Mouse (Mus musculus) liver, adult 2 months (tissue): Measurements from ENCODE around the gene Atp6v0a4. TPM values are rescaled to one million over a fixed set of nuclear protein-coding genes. Genes with fewer than 3 reads are reported as not detected.

Source experiments
- DNase-seq: peaks from one replicate; pipeline ENCODE4 v3.0.0-alpha.2; 2011; ENCODE audit warnings: low read depth, low spot score; ENCODE audit errors: extremely low read depth
- H3K27ac ChIP-seq: fragments of 200-500 bp; replicated peaks from 2 replicates; pipeline ENCODE4 v1.5.1; 2012; ENCODE audit warnings: low read depth, mild to moderate bottlenecking, control low read depth, inconsistent platforms, low read length; ENCODE audit not compliant: insufficient read depth
- H3K27me3 ChIP-seq: fragments of 200-500 bp; 2 replicates; pipeline ENCODE4 v1.6.1; 2012; ENCODE audit warnings: mild to moderate bottlenecking, moderate library complexity, low read length, inconsistent platforms; ENCODE audit not compliant: control insufficient read depth, insufficient read depth
- H3K36me3 ChIP-seq: fragments of 200-500 bp; 2 replicates; pipeline ENCODE4 v1.6.1; 2012; ENCODE audit warnings: low read length, inconsistent platforms; ENCODE audit not compliant: control insufficient read depth, insufficient read depth
- H3K4me1 ChIP-seq: fragments of 200-500 bp; 2 replicates; pipeline ENCODE4 v1.6.1; 2011; ENCODE audit warnings: low read length; ENCODE audit not compliant: control insufficient read depth, insufficient read depth
- H3K4me3 ChIP-seq: fragments of 200-500 bp; 2 replicates; pipeline ENCODE4 v1.5.1; 2011; ENCODE audit warnings: low read depth, mild to moderate bottlenecking, control low read depth, low read length, moderate library complexity; ENCODE audit not compliant: insufficient read depth
- H3K79me2 ChIP-seq: fragments of 200-500 bp; 2 replicates; pipeline ENCODE4 v1.6.1; 2012; ENCODE audit warnings: inconsistent platforms, mild to moderate bottlenecking, low read length, moderate library complexity; ENCODE audit not compliant: control insufficient read depth, insufficient read depth
- H3K9ac ChIP-seq: fragments of 200-500 bp; 2 replicates; pipeline ENCODE4 v1.6.1; 2012; ENCODE audit warnings: low read depth, mild to moderate bottlenecking, control low read depth, inconsistent platforms, low read length
- CTCF ChIP-seq: fragments of 200-500 bp; IDR thresholded peaks from 2 replicates; pipeline ENCODE4 v1.5.1; 2011; ENCODE audit warnings: low read depth, low read length, control low read depth
- POLR2A ChIP-seq: fragments of 200-500 bp; IDR thresholded peaks from 2 replicates; pipeline ENCODE4 v1.6.1; 2011; ENCODE audit warnings: low read length, control low read depth; ENCODE audit not compliant: insufficient read depth; ENCODE audit errors: extremely low read depth
- whole genome bisulfite sequencing: fragments of 180-500 bp; shearing (Covaris S2); methylation state at CpG from one replicate; pipeline ENCODE4 v1.1.7; 2018; 5-methylcytosine and 5-hydroxymethylcytosine counted together
- polyA plus RNA-seq: library from polyadenylated mRNA; depleted of rRNA; stranded (reverse); fragments of >200 nt; gene quantifications from 2 replicates; pipeline ENCODE4 v1.2.3, GENCODE M21; 2012
- total RNA-seq: library from RNA; depleted of rRNA; stranded (reverse); fragments of >200 nt; gene quantifications from 2 replicates; pipeline ENCODE4 v1.2.3, GENCODE M21; 2014

Atp6v0a4 gene
- total and polyA plus RNA-seq, 2 experiments, result 0.28 to 0.44 TPM

DNA sequence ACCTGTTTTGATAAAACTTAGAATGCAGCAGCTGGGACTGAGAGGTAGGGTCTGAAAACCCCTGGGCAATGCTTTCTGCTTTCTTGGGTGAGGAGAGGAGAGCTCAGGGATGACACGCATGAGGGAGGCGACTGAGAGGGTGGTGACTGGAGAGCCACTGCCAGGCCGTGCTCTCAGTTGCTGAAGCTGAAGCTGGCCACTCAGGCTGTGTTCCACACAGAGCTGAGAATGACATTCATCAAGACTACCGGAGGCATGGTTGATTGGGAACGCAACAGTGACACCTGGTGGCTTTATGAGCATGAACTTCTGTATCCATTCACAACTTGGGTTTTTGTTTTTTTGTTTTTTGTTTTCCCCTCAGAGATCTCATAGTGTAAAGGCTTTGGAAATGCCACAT lies 58.2 kb downstream of the Atp6v0a4 start:
- Histone ChIP-seq H3K27me3 (no peaks in the 10 kb centered on the region), H3K4me3 (no peak overlapping the region), H3K9ac (no peak overlapping the region), H3K79me2 (no peaks in the 10 kb centered on the region), H3K4me1 (no peaks in the 10 kb centered on the region), H3K27ac (no peak overlapping the region), H3K36me3 (no peaks in the 10 kb centered on the region)
- peak; percentile 68 for DNase-seq
- WGBS, result 0% methylated on average over 5 of the region's 5 CpGs
- TF ChIP-seq CTCF, result peak; percentile 70
- TF ChIP-seq POLR2A, result no peak

DNA sequence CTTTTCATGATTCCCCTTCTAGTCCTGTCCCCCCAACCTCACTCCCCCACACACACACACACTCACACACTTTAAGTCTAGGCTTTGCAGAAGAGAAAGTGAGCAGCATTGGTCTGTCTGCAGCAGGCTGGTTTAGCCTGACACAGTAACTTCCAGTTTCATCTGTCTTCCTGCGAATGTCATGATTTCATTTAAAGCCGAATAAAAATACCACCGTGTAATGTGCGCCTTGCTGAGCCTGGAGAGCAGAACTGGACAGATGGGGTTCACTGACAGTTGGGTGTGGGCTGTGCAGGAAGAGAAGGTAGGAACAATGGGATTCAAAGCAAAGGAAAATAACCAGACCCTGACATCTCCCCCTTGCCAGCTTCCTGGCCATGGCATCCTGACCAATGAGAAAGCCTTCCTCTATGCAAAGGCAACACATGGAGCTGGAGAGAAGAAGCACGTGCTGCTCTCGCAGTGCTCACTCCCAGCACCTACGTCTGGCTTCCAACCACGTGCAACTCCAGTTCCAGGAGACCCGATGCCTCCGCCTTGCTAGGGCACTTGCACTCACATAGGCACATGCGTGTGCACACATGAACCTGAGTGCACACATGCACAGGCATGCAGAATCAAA lies 58.8 kb downstream of the Atp6v0a4 start:
- Histone ChIP-seq H3K9ac (no peak overlapping the region), H3K27ac (no peak overlapping the region), H3K4me1 (no peaks in the 10 kb centered on the region), H3K79me2 (no peaks in the 10 kb centered on the region), H3K36me3 (no peaks in the 10 kb centered on the region), H3K4me3 (no peak overlapping the region), H3K27me3 (no peaks in the 10 kb centered on the region)
- TF ChIP-seq POLR2A (no peak), CTCF (no peak)
- no peak for DNase-seq
- 78% methylated on average over 11 of the region's 11 CpGs for WGBS

DNA sequence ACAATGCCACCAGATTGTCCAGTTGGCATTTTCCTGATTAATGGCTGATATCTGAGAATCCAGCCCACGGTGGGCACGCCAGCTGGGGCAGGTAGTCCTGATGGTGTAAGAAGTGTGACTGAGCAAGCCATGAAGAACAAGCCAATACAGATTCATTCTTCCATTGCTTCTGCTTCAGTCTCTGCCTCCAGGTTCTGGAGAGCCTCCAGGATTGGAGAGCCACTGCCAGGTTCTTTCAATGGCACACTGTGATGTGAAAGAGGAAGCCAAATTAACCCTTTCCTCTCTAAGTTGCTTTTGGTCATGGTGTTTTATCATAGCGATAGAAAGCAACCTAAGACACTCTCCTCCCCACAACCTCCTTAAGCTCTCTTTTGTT lies 59.3 kb downstream of the Atp6v0a4 start:
- Histone ChIP-seq H3K79me2 (no peaks in the 10 kb centered on the region), H3K27ac (no peak overlapping the region), H3K4me1 (no peaks in the 10 kb centered on the region), H3K9ac (no peak overlapping the region), H3K4me3 (no peak overlapping the region), H3K27me3 (no peaks in the 10 kb centered on the region), H3K36me3 (no peaks in the 10 kb centered on the region)
- no peak for DNase-seq
- TF ChIP-seq POLR2A, result no peak
- TF ChIP-seq CTCF, result no peak
- WGBS, result 85% methylated on average over 3 of the region's 3 CpGs

DNA sequence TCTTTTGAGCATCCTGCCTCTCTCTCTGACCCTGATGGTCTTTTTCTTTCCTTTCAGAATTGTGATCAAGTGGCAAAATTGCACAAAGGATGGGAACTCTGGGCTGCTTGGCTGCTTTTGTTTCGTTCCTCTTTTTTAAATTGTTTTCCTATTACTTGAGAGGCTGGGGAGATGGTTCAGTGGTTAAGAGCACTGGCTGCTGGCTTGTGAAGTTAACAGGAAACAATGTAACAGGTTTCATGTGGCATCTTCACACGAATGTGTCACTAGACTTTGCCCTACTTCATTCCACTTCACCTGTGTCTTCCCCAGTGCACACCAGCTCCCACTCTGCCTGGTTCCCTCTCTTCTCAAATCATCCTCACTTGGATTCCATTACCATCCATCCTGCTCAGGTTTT lies 59.8 kb downstream of the Atp6v0a4 start:
- H3K4me3 ChIP-seq, result no peak overlapping the region
- no peaks in the 10 kb centered on the region for H3K79me2 ChIP-seq
- DNase-seq, result no peak
- TF ChIP-seq CTCF (no peak), POLR2A (no peak)
- no peaks in the 10 kb centered on the region for H3K4me1 ChIP-seq
- no peak overlapping the region for H3K9ac ChIP-seq
- no peaks in the 10 kb centered on the region for H3K36me3 ChIP-seq
- H3K27ac ChIP-seq, result no peak overlapping the region
- H3K27me3 ChIP-seq, result no peaks in the 10 kb centered on the region
- 75% methylated on average over 2 of the region's 2 CpGs for WGBS

DNA sequence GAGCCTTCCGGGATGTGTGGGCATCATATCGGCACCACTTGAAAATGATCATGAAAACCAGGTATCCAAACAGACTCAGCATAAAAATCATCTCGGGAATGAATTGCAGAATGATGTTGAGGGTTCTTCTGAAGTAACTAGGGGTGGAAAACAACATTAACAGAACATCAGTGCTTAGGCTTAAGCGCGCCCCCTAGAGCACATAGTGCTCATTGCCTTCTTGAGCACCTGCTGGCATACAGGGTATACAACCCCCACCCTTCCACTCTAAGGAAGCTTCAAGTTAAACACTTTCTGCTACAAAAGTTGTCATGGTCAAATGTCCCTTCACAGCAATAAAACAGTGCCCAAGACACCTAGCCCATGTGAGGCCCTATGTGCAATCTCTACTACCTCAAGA lies 65.6 kb downstream of the Atp6v0a4 start:
- Histone ChIP-seq H3K4me1 (no peaks in the 10 kb centered on the region), H3K79me2 (no peaks in the 10 kb centered on the region), H3K4me3 (no peak overlapping the region), H3K27me3 (no peaks in the 10 kb centered on the region), H3K27ac (no peak overlapping the region), H3K9ac (no peak overlapping the region), H3K36me3 (no peaks in the 10 kb centered on the region)
- DNase-seq, result no peak
- 63% methylated on average over 5 of the region's 5 CpGs for WGBS
- TF ChIP-seq POLR2A (no peak), CTCF (peak; percentile 20; the same call in 1 of the 2 replicates)

DNA sequence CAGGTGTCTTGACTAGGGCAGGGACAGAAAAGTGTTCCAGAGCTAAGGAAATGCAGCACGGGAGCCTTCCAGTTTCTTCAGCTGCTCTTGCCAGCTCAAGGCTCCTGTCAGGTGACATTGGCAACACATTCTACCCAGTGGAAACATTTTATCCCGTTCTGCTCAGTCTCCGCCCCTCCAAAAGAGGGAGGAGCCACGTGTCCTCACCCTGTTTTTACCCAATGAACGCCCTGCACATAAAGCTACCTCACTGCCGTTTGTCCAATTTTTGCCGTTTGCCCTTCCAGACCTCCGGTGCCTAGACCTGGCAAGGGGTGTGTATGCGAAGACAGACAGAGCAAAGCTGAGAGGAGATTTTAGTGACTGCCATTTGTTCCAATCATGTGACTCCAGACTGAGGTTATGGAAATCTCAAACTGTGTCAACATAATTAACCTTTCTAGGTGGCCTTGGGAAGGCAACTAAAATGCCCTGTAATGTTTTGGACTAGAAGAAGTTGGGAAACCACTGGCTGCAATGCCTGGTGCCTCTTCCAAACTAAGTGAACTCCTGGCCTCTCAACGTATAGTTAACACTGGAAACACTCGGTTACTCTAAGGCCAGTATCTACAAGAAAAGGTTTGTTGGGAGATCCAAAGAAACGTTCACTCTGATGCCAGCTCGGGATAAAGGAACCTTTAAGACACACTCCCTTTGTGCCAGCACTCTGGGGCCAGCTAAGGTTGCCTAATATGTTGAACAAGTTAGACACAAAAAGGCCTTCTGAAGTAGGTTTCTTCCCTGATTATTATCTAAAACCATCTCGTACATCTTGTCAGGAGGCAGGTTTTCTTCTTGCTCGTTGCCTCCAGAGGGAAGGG lies 68.7 kb downstream of the Atp6v0a4 start:
- 81% methylated on average over 15 of the region's 15 CpGs for WGBS
- Histone ChIP-seq H3K36me3 (no peaks in the 10 kb centered on the region), H3K27ac (no peak overlapping the region), H3K9ac (no peak overlapping the region), H3K79me2 (no peaks in the 10 kb centered on the region), H3K27me3 (no peaks in the 10 kb centered on the region), H3K4me1 (no peaks in the 10 kb centered on the region), H3K4me3 (no peak overlapping the region)
- TF ChIP-seq CTCF, result no peak
- no peak for TF ChIP-seq POLR2A
- DNase-seq, result peak; percentile 62
